Comparison of ENCODE assay signal across 1 mouse cellular context in the genomic region with DNA sequence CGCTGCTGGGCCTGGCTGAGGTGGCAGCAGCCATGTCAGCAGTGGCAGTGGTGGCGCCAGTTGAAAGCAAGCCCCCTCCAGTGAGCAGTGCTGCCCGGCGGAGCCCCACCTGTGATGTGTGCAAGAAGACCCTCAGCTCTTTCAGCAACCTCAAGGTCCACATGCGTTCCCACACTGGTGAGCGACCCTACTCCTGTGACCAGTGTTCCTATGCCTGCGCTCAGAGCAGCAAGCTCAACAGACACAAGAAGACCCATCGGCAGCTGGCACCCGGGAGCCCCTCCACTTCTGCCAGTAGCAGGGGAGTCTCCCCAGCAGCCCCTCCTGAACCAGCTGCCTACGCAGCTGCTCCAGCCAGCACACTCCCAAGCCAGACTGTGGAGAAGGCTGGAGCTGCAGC.
TF ChIP-seq lines count a peak whose summit lies in the region.

No protein-coding gene starts in this region.

TF ChIP-seq in CH12.LX, 34 proteins besides CTCF, POLR2A, EP300 and RAD21:
- no peak for TF ChIP-seq ZKSCAN1 (IDR thresholded peaks at IDR 0.05; ENCODE audit: borderline replicate concordance, low read depth, low read length)
- peak; percentile 44; the same call in 1 of the 2 replicates for TF ChIP-seq ZMIZ1 (IDR thresholded peaks at IDR 0.05; ENCODE audit: low read depth, low read length)
